Mouse (Mus musculus) liver, postnatal 0 days (tissue): ENCODE measurements around the gene Nbeal2. TPM values are rescaled to one million over a fixed set of nuclear protein-coding genes. Genes with fewer than 3 reads are reported as not detected.

Experiments used
- ATAC-seq: fragments of 200-750 bp; cut with Nextera tagmentation; 2 replicates; pipeline ENCODE4 v1.8.0; 2017; ENCODE audit warnings: mild to moderate bottlenecking, moderate library complexity
- DNase-seq: peaks from one replicate; pipeline ENCODE4 v3.0.0-alpha.2; 2016
- H3K27ac ChIP-seq: fragments of 300-500 bp; sonication (generic); 2 replicates; pipeline ENCODE4 v1.5.1; 2014; ENCODE audit warnings: antibody characterized with exemption, moderate library complexity, mild to moderate bottlenecking, low read depth
- H3K27me3 ChIP-seq: fragments of 300-500 bp; sonication (generic); 2 replicates; pipeline ENCODE4 v1.6.1; 2014; ENCODE audit warnings: low read length, control low read depth, mixed read lengths; ENCODE audit not compliant: insufficient read depth
- H3K36me3 ChIP-seq: fragments of 300-500 bp; sonication (generic); replicated peaks from 2 replicates; pipeline ENCODE4 v1.6.1; 2014; ENCODE audit warnings: mild to moderate bottlenecking, control low read depth, low read length, moderate library complexity, mixed read lengths; ENCODE audit not compliant: insufficient read depth
- H3K4me1 ChIP-seq: fragments of 300-500 bp; sonication (generic); 2 replicates; pipeline ENCODE4 v1.6.1; 2014; ENCODE audit warnings: antibody characterized with exemption, mild to moderate bottlenecking, control low read depth; ENCODE audit not compliant: insufficient read depth
- H3K4me2 ChIP-seq: fragments of 300-500 bp; sonication (generic); 2 replicates; pipeline ENCODE4 v1.6.1; 2014; ENCODE audit warnings: low read depth, mild to moderate bottlenecking, low read length, moderate library complexity, mixed read lengths
- H3K4me3 ChIP-seq: fragments of 300-500 bp; sonication (generic); 2 replicates; pipeline ENCODE4 v1.5.1; 2014; ENCODE audit warnings: low read depth, low read length
- H3K9ac ChIP-seq: fragments of 300-500 bp; sonication (generic); replicated peaks from 2 replicates; pipeline ENCODE4 v1.6.1; 2014; ENCODE audit warnings: mild to moderate bottlenecking, moderate library complexity
- H3K9me3 ChIP-seq: fragments of 300-500 bp; sonication (generic); 2 replicates; pipeline ENCODE4 v1.6.1; 2016; ENCODE audit warnings: mild to moderate bottlenecking, control low read depth, low read length, mixed read lengths
- CTCF ChIP-seq: sonication (generic); IDR thresholded peaks from 2 replicates; pipeline ENCODE4 v1.5.1; 2016; ENCODE audit warnings: antibody characterized with exemption, low read depth
- EP300 ChIP-seq: IDR thresholded peaks from 2 replicates; pipeline ENCODE4 v1.6.1; 2016; ENCODE audit warnings: antibody characterized with exemption, low read depth, mild to moderate bottlenecking
- WGBS: fragments of 180-500 bp; shearing (Covaris S2); extraction: QIAGEN DNeasy Blood & Tissue Kit; methylation state at CpG from one replicate; pipeline ENCODE4 v1.1.7; 2014; ENCODE audit not compliant: insufficient replicate concordance; 5-methylcytosine and 5-hydroxymethylcytosine counted together
- polyA plus RNA-seq: library from polyadenylated mRNA; unstranded; fragments of >200 nt; fragmentation: Nextera tagmentation; extraction: Ambion mirVana; gene quantifications from 2 replicates; pipeline ENCODE4 v1.2.1, GENCODE M21; 2015

The Nbeal2 gene
- polyA plus RNA-seq, 1 experiment from 2014 or later: 2.0 TPM

- Histone ChIP-seq H3K9ac (no peak overlapping the region), H3K36me3 (no peaks in the 10 kb centered on the region; the same call in 1 of the 2 replicates), H3K27me3 (no peaks in the 10 kb centered on the region), H3K4me1 (peaks cover 75% of the 10 kb centered on the region), H3K27ac (no peak overlapping the region), H3K4me2 (no peak overlapping the region), H3K9me3 (no peaks in the 10 kb centered on the region), H3K4me3 (no peak overlapping the region)
- peak; percentile 95 for TF ChIP-seq EP300
- TF ChIP-seq CTCF: no peak
- 58% methylated on average over 6 of the region's 6 CpGs for WGBS
- DNase-seq (peak; percentile 31), ATAC-seq (peak; percentile 82)
These were observed 14.8 kb upstream of the Nbeal2 start for GRCm38 (mm10) chr9:110668601-110669293.

- peak overlapping the region; percentile 30; the same call in 1 of the 2 replicates for H3K27ac ChIP-seq
- no peak for TF ChIP-seq EP300
- TF ChIP-seq CTCF: no peak
- H3K9ac ChIP-seq: no peak overlapping the region; the same call in 1 of the 2 replicates
- DNase-seq: no peak
- no peaks in the 10 kb centered on the region; the same call in 1 of the 2 replicates for H3K36me3 ChIP-seq
- ATAC-seq: no peak
- no peaks in the 10 kb centered on the region for H3K9me3 ChIP-seq
- WGBS: 28% methylated on average over 4 of the region's 4 CpGs
- no peak overlapping the region for H3K4me3 ChIP-seq
- H3K27me3 ChIP-seq: no peaks in the 10 kb centered on the region
- peaks cover 72% of the 10 kb centered on the region for H3K4me1 ChIP-seq
- no peak overlapping the region for H3K4me2 ChIP-seq
These were observed 13.4 kb upstream of the Nbeal2 start for GRCm38 (mm10) chr9:110667219-110667836.

GRCm38 (mm10) chr9:110666374-110666773, 12.4 kb upstream of the Nbeal2 start:
- ATAC-seq: peak; percentile 16
- Histone ChIP-seq H3K4me2 (peak overlapping the region; percentile 72), H3K27ac (peak overlapping the region; percentile 70), H3K36me3 (no peaks in the 10 kb centered on the region; the same call in 1 of the 2 replicates), H3K27me3 (no peaks in the 10 kb centered on the region), H3K9me3 (no peaks in the 10 kb centered on the region), H3K4me3 (peak overlapping the region; percentile 25; the same call in 1 of the 2 replicates), H3K9ac (peak overlapping the region; percentile 47; the same call in 1 of the 2 replicates), H3K4me1 (peaks cover 81% of the 10 kb centered on the region)
- 30% methylated on average over 8 of the region's 8 CpGs for WGBS
- TF ChIP-seq EP300: no peak
- TF ChIP-seq CTCF: no peak
- no peak for DNase-seq

GRCm38 (mm10) chr9:110665912-110666311, 12.0 kb upstream of the Nbeal2 start:
- Histone ChIP-seq H3K4me1 (peaks cover 81% of the 10 kb centered on the region), H3K4me3 (peak overlapping the region; percentile 25; the same call in 1 of the 2 replicates), H3K9ac (peak overlapping the region; percentile 47; the same call in 1 of the 2 replicates), H3K27ac (peak overlapping the region; percentile 70), H3K4me2 (peak overlapping the region; percentile 72), H3K36me3 (no peaks in the 10 kb centered on the region), H3K9me3 (no peaks in the 10 kb centered on the region), H3K27me3 (no peaks in the 10 kb centered on the region)
- TF ChIP-seq EP300: peak; percentile 93
- no peak for TF ChIP-seq CTCF
- ATAC-seq (peak; percentile 82), DNase-seq (peak; percentile 78)
- 10% methylated on average over 4 of the region's 4 CpGs for WGBS

GRCm38 (mm10) chr9:110662844-110663243, 8.9 kb upstream of the Nbeal2 start:
- no peak overlapping the region for H3K9ac ChIP-seq
- H3K27me3 ChIP-seq: no peaks in the 10 kb centered on the region
- 14% methylated on average over 1 of the region's 1 CpGs for WGBS
- H3K4me2 ChIP-seq: 0 out of 2 replicates have a peak overlapping the region, but pooled peaks have one; percentile 1
- H3K36me3 ChIP-seq: 0 out of 2 replicates have a peak, but pooled peaks cover 3% of the 10 kb centered on the region
- no peak overlapping the region for H3K4me3 ChIP-seq
- H3K4me1 ChIP-seq: peaks cover 79% of the 10 kb centered on the region
- ATAC-seq: no peak
- no peak for DNase-seq
- H3K27ac ChIP-seq: 0 out of 2 replicates have a peak overlapping the region, but pooled peaks have one; percentile 31
- H3K9me3 ChIP-seq: no peaks in the 10 kb centered on the region
- TF ChIP-seq EP300: no peak
- TF ChIP-seq CTCF: no peak
